Mouse (Mus musculus) hindbrain, embryonic 13.5 days (tissue): ENCODE results near the gene Brd9. TPM values are rescaled to one million over a fixed set of nuclear protein-coding genes. Genes with fewer than 3 reads are reported as not detected.

ENCODE experiments used
- ATAC-seq: fragments of 200-750 bp; cut with Nextera tagmentation; 2 replicates; pipeline ENCODE4 v1.8.0; 2017; ENCODE audit warnings: moderate TSS enrichment; ENCODE audit not compliant: low FRiP score
- H3K27ac ChIP-seq: fragments of 300-500 bp; sonication (generic); 2 replicates; pipeline ENCODE4 v1.5.1; 2015; ENCODE audit warnings: inconsistent platforms, mild to moderate bottlenecking, moderate library complexity
- H3K27me3 ChIP-seq: fragments of 300-500 bp; sonication (generic); 2 replicates; pipeline ENCODE4 v1.6.1; 2015; ENCODE audit warnings: mild to moderate bottlenecking, inconsistent platforms
- H3K36me3 ChIP-seq: fragments of 300-500 bp; sonication (generic); 2 replicates; pipeline ENCODE4 v1.6.1; 2015; ENCODE audit warnings: mild to moderate bottlenecking, inconsistent platforms
- H3K4me1 ChIP-seq: fragments of 300-500 bp; sonication (generic); replicated peaks from 2 replicates; pipeline ENCODE4 v1.6.1; 2015; ENCODE audit warnings: inconsistent platforms
- H3K4me2 ChIP-seq: fragments of 300-500 bp; sonication (generic); 2 replicates; pipeline ENCODE4 v1.6.1; 2015; ENCODE audit warnings: inconsistent platforms, mild to moderate bottlenecking, moderate library complexity
- H3K4me3 ChIP-seq: fragments of 300-500 bp; sonication (generic); 2 replicates; pipeline ENCODE4 v1.5.1; 2015; ENCODE audit warnings: mild to moderate bottlenecking, inconsistent platforms
- H3K9ac ChIP-seq: fragments of 300-500 bp; sonication (generic); 2 replicates; pipeline ENCODE4 v1.6.1; 2015; ENCODE audit warnings: mild to moderate bottlenecking, inconsistent platforms
- H3K9me3 ChIP-seq: fragments of 300-500 bp; sonication (generic); 2 replicates; pipeline ENCODE4 v1.6.1; 2016; ENCODE audit warnings: inconsistent platforms
- WGBS: fragments of 180-500 bp; shearing (Covaris S2); methylation state at CpG from one replicate; pipeline ENCODE4 v1.1.7; 2015; 5-methylcytosine and 5-hydroxymethylcytosine counted together
- polyA plus RNA-seq: library from polyadenylated mRNA; unstranded; fragments of >200 nt; fragmentation: Nextera tagmentation; extraction: Ambion mirVana; gene quantifications from 2 replicates; pipeline ENCODE4 v1.2.1, GENCODE M21; 2015

Brd9 gene
- polyA plus RNA-seq, 1 experiment from 2014 or later, result 98.9 TPM

DNA sequence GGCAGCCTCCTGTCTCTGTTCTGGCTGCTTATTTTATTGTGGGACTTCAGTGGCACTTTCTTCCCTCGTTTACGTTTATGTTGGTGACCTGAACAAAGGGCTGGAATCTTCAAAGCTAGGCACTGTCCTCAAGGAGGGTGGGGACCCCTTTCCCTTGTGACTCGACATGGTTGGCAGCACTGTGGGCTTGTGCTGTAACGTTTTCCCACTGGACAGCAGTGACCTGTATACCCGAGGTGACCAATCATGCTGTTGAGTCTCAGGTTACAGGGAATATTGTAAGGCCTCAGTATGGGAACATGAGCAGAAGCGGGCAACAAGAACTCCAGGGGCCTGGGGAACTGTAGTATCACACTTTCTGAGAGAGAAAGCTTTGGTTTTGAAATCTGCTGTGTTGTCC is 17.1 kb downstream of the Brd9 start:
- Histone ChIP-seq H3K27me3 (no peaks in the 10 kb centered on the region), H3K27ac (no peak overlapping the region), H3K4me1 (no peaks in the 10 kb centered on the region), H3K4me2 (no peak overlapping the region), H3K9me3 (no peaks in the 10 kb centered on the region), H3K36me3 (peaks cover 95% of the 10 kb centered on the region), H3K4me3 (no peak overlapping the region), H3K9ac (no peak overlapping the region)
- 78% methylated on average over 6 of the region's 6 CpGs for WGBS
- ATAC-seq, result no peak

DNA sequence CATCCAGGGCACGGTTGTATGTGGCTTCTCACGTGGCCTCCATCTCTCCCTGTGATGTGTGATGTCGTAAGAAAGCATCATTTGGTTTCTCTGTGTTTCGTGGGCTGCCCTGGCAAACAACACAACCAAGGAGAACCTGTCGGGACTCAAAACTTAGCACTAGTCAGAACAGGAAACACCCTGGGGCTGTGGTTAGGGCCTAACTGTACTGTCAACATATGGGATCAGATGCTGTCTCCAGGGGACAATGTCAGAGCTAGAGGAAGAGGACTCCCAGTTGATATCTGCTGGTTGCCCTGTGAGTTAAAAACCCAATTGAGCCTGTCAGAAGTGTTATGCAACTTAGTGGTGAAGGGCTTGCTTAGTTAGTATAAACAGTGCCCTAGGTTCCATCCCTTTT is 17.9 kb downstream of the Brd9 start:
- no peak overlapping the region for H3K4me3 ChIP-seq
- H3K27me3 ChIP-seq, result no peaks in the 10 kb centered on the region
- no peak overlapping the region for H3K9ac ChIP-seq
- H3K4me1 ChIP-seq, result no peaks in the 10 kb centered on the region
- H3K27ac ChIP-seq, result no peak overlapping the region
- ATAC-seq, result no peak
- H3K36me3 ChIP-seq, result peaks cover 95% of the 10 kb centered on the region
- 96% methylated on average over 5 of the region's 5 CpGs for WGBS
- no peaks in the 10 kb centered on the region for H3K9me3 ChIP-seq
- H3K4me2 ChIP-seq, result no peak overlapping the region

DNA sequence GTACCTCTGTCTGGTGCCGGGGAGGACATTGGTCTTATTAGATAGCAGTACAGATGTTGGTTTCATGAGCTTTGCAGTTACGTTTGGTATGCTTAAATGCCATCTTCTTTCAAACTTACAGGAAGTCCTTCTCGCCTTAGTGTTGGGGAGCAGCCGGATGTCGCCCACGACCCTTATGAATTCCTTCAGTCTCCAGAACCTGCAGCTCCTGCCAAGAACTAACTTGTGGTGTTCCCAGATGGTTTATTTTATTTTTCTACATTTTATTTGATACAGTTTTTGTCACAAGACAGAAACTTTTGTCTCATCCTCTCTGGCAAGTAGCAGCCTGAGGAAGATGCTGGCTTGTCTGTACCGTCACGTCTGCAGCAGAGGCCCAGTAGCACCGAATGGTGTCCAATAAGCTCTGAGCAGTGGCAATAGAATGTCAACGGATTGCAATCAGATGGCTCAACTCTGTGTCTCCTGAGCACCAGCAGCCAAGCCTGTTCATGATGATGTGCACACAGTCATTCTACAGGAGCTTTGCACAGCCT is 22.6 kb downstream of the Brd9 start:
- Histone ChIP-seq H3K4me2 (no peak overlapping the region), H3K27me3 (no peaks in the 10 kb centered on the region), H3K27ac (no peak overlapping the region), H3K9ac (no peak overlapping the region), H3K9me3 (no peaks in the 10 kb centered on the region), H3K4me3 (no peak overlapping the region), H3K4me1 (no peaks in the 10 kb centered on the region), H3K36me3 (peaks cover 77% of the 10 kb centered on the region)
- WGBS, result 96% methylated on average over 10 of the region's 10 CpGs
- no peak for ATAC-seq

DNA sequence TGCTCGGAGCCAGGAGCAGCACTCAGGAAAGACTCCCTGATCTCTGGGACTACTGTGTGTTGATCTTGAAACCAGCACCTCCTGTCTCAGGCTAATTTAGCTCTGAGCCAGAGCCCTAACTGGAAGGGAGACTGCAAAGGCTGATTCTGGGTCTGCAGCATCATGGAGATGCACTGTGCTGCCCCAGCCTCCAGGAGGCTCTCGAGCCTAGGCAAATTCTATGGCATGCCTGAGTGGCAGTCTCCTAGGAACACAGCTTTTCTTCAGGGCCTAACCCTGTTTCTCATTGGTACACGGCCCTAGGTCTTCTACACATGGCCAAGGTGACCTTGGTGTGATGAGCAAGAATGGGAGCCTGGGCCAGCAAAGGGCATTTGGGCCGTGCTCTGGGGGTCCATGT is 23.6 kb downstream of the Brd9 start:
- 78% methylated on average over 4 of the region's 4 CpGs for WGBS
- H3K36me3 ChIP-seq, result peaks cover 67% of the 10 kb centered on the region

DNA sequence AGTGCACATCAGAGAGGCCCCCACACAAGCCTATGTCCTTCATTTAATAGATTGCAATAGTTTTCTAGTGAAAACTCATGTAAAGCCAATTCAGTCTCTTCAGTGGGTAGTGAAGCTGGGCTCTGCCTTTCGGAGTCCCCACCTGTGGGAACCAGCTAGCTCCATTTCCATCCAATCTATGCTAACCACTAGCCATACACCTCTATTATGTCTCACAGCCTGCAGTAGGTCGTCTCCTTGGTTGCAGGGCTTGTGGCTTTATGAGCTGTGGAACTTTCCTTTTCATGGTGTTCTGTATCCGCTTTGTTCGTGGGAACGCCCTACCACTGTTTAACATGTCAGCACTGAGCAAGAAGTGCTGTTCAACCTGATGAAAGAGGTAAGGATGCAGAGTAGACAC is 25.9 kb downstream of the Brd9 start, which contains the start of gene Zdhhc11:
Gene Zdhhc11, plus strand, starts transcription at position 301 of the 400 bp plus-strand sequence.
- no peak for ATAC-seq
- H3K9ac ChIP-seq, result no peak within 1 kb of the TSS
- H3K4me2 ChIP-seq, result no peak within 1 kb of the TSS
- no peak within 1 kb of the TSS for H3K4me3 ChIP-seq
- H3K9me3 ChIP-seq, result no peaks in the 10 kb centered on the region
- no peak within 1 kb of the TSS for H3K27ac ChIP-seq
- 87% methylated on average over 5 of the region's 5 CpGs for WGBS
- H3K27me3 ChIP-seq, result no peaks in the 10 kb centered on the region
- H3K4me1 ChIP-seq, result no peaks in the 10 kb centered on the region
- H3K36me3 ChIP-seq, result peaks cover 45% of the 10 kb centered on the region

More for the DNA sequence above, 23.6 kb downstream of the Brd9 start:
- Histone ChIP-seq H3K9ac (no peak overlapping the region), H3K27me3 (no peaks in the 10 kb centered on the region), H3K4me1 (no peaks in the 10 kb centered on the region), H3K4me3 (no peak overlapping the region), H3K4me2 (no peak overlapping the region), H3K27ac (no peak overlapping the region), H3K9me3 (no peaks in the 10 kb centered on the region)
- ATAC-seq, result no peak

DNA sequence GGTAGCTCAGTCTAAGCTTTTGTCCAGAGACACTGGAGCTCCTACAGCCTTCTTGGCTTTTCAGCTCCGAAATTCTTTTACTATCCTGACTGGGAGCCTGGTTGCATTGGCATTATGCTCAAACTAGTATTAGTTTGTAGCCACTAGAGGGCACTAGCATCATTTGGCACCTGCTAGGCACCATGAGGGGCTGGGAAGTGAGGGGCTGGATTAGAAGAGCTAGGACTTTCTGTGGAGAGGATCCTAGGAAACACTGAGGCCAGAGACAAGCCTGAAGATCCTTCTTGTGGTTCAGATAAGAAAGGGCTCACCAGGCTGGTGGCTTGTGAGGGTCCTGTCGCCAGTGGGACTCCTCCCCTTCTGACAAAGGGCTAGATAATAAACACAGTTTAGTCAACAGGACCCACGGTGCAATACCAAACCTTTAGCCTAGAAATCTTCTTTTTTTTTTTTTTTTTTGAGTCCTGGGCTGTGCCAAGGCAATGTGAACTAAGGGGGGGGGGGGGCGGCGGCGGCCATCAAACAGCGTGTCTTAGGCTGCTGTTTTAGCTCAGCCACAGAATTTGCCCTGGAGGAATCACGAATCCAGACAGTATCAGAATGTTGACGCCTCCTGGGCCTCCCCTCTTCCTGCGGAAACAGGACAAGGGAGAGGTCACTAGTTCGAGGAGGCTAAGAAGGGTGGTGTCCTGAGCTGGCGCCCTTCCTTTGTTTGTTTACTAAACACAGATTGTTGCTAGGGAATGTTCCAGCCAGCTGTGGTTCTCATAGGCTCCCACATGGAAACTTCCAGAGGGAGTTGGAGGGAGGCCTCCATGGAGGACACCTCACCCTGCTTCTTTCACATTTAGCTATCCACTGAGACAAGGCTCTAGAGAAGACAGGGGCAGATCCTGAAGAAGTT is 33.2 kb downstream of the Brd9 start:
- 41% methylated on average over 12 of the region's 12 CpGs for WGBS
- Histone ChIP-seq H3K36me3 (no peaks in the 10 kb centered on the region), H3K9me3 (no peaks in the 10 kb centered on the region), H3K27me3 (no peaks in the 10 kb centered on the region), H3K4me2 (no peak overlapping the region), H3K4me1 (no peaks in the 10 kb centered on the region), H3K27ac (no peak overlapping the region), H3K4me3 (no peak overlapping the region), H3K9ac (no peak overlapping the region)
- ATAC-seq, result peak; percentile 88

DNA sequence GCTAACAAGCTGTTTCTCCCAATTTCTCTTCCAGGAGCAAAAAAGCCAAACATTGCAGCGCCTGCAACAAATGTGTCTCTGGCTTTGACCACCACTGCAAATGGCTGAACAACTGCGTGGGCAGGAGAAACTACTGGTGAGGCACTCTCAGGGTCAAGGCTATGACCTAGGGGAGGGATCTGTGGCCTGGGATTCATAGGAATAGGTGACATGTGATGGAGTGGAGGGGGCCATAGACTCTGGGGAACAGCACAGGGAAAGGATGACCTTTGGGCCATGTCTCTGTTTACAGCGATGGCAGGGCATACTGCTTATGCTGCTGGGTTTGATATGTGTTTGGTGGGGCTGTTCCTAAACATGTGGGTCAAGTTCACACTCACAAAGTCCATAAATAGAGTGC is 36.9 kb downstream of the Brd9 start:
- Histone ChIP-seq H3K9me3 (no peaks in the 10 kb centered on the region), H3K27me3 (no peaks in the 10 kb centered on the region), H3K4me3 (no peak overlapping the region), H3K27ac (no peak overlapping the region), H3K4me1 (no peaks in the 10 kb centered on the region), H3K4me2 (no peak overlapping the region), H3K36me3 (no peaks in the 10 kb centered on the region), H3K9ac (no peak overlapping the region)
- no peak for ATAC-seq
- WGBS, result 89% methylated on average over 3 of the region's 3 CpGs

DNA sequence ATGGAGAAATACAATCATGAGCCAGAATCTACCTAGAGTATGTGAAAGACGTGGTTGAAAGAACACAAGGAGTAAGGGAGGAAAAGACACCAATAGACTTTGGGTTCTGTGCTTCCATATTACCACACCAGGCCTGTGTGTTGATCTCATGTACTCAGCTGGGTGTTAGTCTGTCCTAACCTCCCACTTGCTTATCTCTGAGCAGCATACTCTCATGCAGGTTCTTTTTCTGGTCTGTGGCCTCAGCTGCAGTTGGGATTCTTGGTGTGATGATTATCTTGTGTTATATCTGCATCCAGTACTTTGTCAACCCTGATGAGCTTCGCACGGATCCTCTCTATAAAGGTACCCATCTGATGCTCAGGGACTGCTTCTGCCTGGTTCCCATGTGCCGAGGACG is 39.3 kb downstream of the Brd9 start:
- Histone ChIP-seq H3K4me1 (no peaks in the 10 kb centered on the region), H3K27ac (no peak overlapping the region), H3K4me2 (no peak overlapping the region), H3K9ac (no peak overlapping the region), H3K4me3 (no peak overlapping the region), H3K9me3 (no peaks in the 10 kb centered on the region), H3K27me3 (no peaks in the 10 kb centered on the region), H3K36me3 (no peaks in the 10 kb centered on the region)
- ATAC-seq, result no peak
- WGBS, result 87% methylated on average over 5 of the region's 5 CpGs

DNA sequence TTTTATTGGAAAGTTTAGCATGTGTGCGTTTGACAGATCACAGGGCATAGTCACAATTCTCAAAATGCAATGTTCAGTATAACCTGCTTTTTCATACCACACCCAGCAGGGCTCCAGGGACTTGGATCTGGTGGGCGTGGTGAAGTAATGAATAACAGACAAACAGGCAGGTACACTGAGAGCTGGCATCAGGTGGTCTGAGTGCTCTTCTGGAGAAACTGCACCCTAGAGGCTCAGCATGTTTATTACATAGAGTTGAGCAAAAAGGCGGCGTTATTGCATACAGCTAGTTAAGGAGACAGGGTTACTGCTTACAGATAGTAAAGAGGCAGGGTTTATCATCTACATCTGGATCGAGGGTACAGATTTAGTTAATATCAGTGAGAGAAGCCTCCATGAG is 52.7 kb downstream of the Brd9 start:
- H3K9ac ChIP-seq, result no peak overlapping the region
- H3K27ac ChIP-seq, result no peak overlapping the region
- WGBS, result 86% methylated on average over 5 of the region's 5 CpGs
- H3K36me3 ChIP-seq, result no peaks in the 10 kb centered on the region
- H3K4me3 ChIP-seq, result no peak overlapping the region
- ATAC-seq, result no peak
- H3K9me3 ChIP-seq, result no peaks in the 10 kb centered on the region
- no peaks in the 10 kb centered on the region for H3K4me1 ChIP-seq
- H3K27me3 ChIP-seq, result no peaks in the 10 kb centered on the region
- no peak overlapping the region for H3K4me2 ChIP-seq

DNA sequence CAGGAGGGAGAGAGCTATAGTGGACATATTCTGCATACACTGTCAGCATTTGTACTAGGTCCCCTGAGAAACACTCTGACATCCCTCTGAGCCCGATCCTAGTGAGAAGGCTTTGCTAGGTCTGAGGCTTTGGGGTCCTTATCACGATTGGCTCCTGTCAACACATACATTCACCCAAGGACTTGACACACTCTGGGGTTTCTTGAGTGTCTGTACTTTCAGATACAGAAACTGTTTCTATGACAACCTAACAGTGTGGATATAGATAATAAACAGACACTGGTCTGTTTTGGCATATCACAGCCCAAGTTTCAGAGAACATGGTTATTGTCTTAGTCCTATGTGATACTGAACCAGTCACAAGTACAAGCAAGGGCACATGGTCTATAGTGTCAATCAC is 53.1 kb downstream of the Brd9 start:
- H3K9ac ChIP-seq, result no peak overlapping the region

DNA sequence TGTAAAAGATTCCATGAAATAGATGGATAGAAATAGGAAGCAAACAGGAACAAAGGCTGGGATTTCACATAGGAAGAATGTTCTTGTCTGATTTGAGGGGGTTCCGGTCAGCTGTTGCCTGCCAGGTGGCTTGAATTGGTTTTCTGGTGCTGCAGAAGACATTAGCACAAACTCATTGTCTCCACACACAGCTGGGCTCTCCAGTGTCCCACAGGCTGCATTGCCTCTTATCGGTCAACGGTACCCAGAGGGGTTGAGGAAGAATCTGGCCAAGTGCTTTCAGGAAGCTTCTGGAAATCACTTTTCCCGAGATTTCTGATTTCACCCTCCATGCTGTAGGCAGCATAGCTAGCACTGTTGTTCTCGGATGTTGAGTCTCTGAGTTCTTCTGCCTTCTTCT is 53.7 kb downstream of the Brd9 start:
- Histone ChIP-seq H3K9me3 (no peaks in the 10 kb centered on the region), H3K36me3 (no peaks in the 10 kb centered on the region), H3K4me2 (no peak overlapping the region), H3K4me3 (no peak overlapping the region), H3K9ac (no peak overlapping the region), H3K27me3 (0 out of 2 replicates have a peak, but pooled peaks cover 2% of the 10 kb centered on the region), H3K27ac (no peak overlapping the region), H3K4me1 (no peaks in the 10 kb centered on the region)
- 86% methylated on average over 5 of the region's 5 CpGs for WGBS
- ATAC-seq, result no peak

More for the DNA sequence above, 53.1 kb downstream of the Brd9 start:
- Histone ChIP-seq H3K27ac (no peak overlapping the region), H3K27me3 (no peaks in the 10 kb centered on the region), H3K36me3 (no peaks in the 10 kb centered on the region), H3K4me1 (no peaks in the 10 kb centered on the region), H3K4me2 (no peak overlapping the region), H3K9me3 (no peaks in the 10 kb centered on the region), H3K4me3 (no peak overlapping the region)
- no peak for ATAC-seq
- 81% methylated on average over 2 of the region's 2 CpGs for WGBS

DNA sequence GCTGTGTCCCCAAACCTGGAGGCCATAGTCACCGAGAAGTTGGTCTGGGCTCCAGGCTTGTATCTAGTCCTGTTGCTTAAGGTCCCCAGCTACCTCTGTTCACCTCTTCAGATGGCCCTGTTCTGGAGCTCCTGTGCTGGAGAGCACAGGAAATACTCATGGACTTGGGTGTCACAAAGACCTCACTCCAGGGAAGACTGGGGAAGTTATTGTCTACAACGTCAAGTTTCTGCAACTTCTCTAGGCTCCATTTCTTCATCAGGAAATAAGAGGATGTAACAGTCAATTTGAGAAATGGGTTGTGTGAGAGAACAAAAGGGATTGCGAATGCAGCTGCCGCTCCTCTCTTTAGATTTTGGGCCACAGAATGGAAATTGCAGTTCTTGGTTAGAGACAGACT is 58.8 kb downstream of the Brd9 start:
- Histone ChIP-seq H3K4me2 (no peak overlapping the region), H3K9ac (no peak overlapping the region), H3K27me3 (0 out of 2 replicates have a peak, but pooled peaks cover 3% of the 10 kb centered on the region), H3K9me3 (no peaks in the 10 kb centered on the region), H3K4me3 (no peak overlapping the region), H3K4me1 (no peaks in the 10 kb centered on the region), H3K27ac (no peak overlapping the region), H3K36me3 (no peaks in the 10 kb centered on the region)
- ATAC-seq, result no peak
- WGBS, result 79% methylated on average over 4 of the region's 4 CpGs

DNA sequence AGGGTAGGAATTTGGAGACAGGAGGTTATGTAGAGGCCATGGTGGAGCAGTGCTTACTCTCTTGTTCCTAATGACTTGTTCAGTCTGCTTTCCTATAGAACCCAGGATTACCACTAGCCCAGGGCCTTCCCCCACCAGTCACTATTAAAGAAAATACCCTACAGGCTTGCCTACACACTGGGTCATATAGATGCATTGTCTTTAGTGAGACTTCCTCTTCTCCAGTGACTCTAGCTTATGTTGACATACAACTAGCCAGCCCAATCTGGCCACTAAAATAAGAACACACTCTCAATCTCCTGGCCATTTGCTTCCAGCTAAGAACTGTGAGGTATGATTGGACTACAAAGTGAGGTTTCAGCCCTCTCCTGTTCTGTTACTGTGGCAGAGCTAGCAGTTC is 62.9 kb downstream of the Brd9 start:
- no peak for ATAC-seq
- H3K27ac ChIP-seq, result no peak overlapping the region
- no peaks in the 10 kb centered on the region for H3K4me1 ChIP-seq
- no peaks in the 10 kb centered on the region for H3K36me3 ChIP-seq
- no peaks in the 10 kb centered on the region for H3K9me3 ChIP-seq
- no peak overlapping the region for H3K4me3 ChIP-seq
- H3K27me3 ChIP-seq, result peaks cover 5% of the 10 kb centered on the region
- H3K4me2 ChIP-seq, result no peak overlapping the region
- H3K9ac ChIP-seq, result no peak overlapping the region
